Mouse (Mus musculus): ENCODE data around the gene Olfr1438-ps1. TPM values are rescaled to one million over a fixed set of nuclear protein-coding genes. Genes with fewer than 3 reads are reported as not detected.
"Not testable (repeated sequence)": the region's sequence is repeated elsewhere in the genome, so short reads cannot be mapped to it uniquely, and the experiment has no call there.

Olfr1438-ps1 gene
- not detected in 2 replicates for polyA plus RNA-seq (2016; fragmentation: Nextera tagmentation; extraction: Ambion mirVana)

- no peak within 1 kb of the TSS for H3K27ac ChIP-seq
- no peaks in the 10 kb centered on the region for H3K4me1 ChIP-seq
- no peak within 1 kb of the TSS for H3K4me2 ChIP-seq (replicated peaks)
- no peak within 1 kb of the TSS for H3K9ac ChIP-seq
- no peak within 1 kb of the TSS for H3K4me3 ChIP-seq
- 88% methylated on average over 3 of the region's 3 CpGs for WGBS
- H3K9me3 ChIP-seq (replicated peaks): no peaks in the 10 kb centered on the region
- H3K36me3 ChIP-seq: no peaks in the 10 kb centered on the region
- H3K27me3 ChIP-seq: no peaks in the 10 kb centered on the region
- no peak for ATAC-seq (ENCODE audit: low FRiP score)
Observed at GRCm38 (mm10) chr19:12335810-12336209, at the start of gene Olfr1438-ps1. Gene Olfr1438-ps1 (minus strand): TSS chr19:12335910.

GRCm38 (mm10) chr19:12374465-12375025, 38.8 kb upstream of the Olfr1438-ps1 start:
- 80% methylated on average over 2 of the region's 2 CpGs for WGBS
- H3K27ac ChIP-seq: no peak overlapping the region
- H3K4me1 ChIP-seq: no peaks in the 10 kb centered on the region
- H3K9ac ChIP-seq: no peak overlapping the region
- no peaks in the 10 kb centered on the region for H3K27me3 ChIP-seq
- no peak for ATAC-seq (ENCODE audit: low FRiP score)
- no peak overlapping the region for H3K4me3 ChIP-seq
- no peaks in the 10 kb centered on the region for H3K36me3 ChIP-seq
- no peaks in the 10 kb centered on the region for H3K9me3 ChIP-seq (replicated peaks)
- H3K4me2 ChIP-seq (replicated peaks): no peak overlapping the region

GRCm38 (mm10) chr19:12373004-12373403, 37.3 kb upstream of the Olfr1438-ps1 start:
- Histone ChIP-seq H3K9ac (no peak overlapping the region), H3K36me3 (no peaks in the 10 kb centered on the region), H3K4me1 (no peaks in the 10 kb centered on the region), H3K27ac (no peak overlapping the region), H3K9me3 (replicated peaks) (no peaks in the 10 kb centered on the region), H3K27me3 (no peaks in the 10 kb centered on the region), H3K4me2 (replicated peaks) (no peak overlapping the region), H3K4me3 (no peak overlapping the region)
- no peak for ATAC-seq (ENCODE audit: low FRiP score)
- 81% methylated on average over 3 of the region's 3 CpGs for WGBS

- no peaks in the 10 kb centered on the region for H3K27me3 ChIP-seq
- WGBS: 82% methylated on average over 2 of the region's 2 CpGs
- H3K9ac ChIP-seq: no peak within 1 kb of the TSS
- no peak for ATAC-seq (ENCODE audit: low FRiP score)
- H3K4me1 ChIP-seq: no peaks in the 10 kb centered on the region
- no peak within 1 kb of the TSS for H3K4me2 ChIP-seq (replicated peaks)
- no peak within 1 kb of the TSS for H3K4me3 ChIP-seq
- no peaks in the 10 kb centered on the region for H3K9me3 ChIP-seq (replicated peaks)
- H3K36me3 ChIP-seq: no peaks in the 10 kb centered on the region
- H3K27ac ChIP-seq: no peak within 1 kb of the TSS
Observed at GRCm38 (mm10) chr19:12325001-12325400, 10.7 kb downstream of the Olfr1438-ps1 start, which contains the start of gene Olfr1437. Gene Olfr1437 (minus strand): TSS chr19:12325101.

GRCm38 (mm10) chr19:12299030-12299429, 36.7 kb downstream of the Olfr1438-ps1 start, which contains the start of gene Olfr1436:
Gene Olfr1436 (minus strand): TSS chr19:12299130.
- not testable (repeated sequence) for H3K9me3 ChIP-seq (replicated peaks); H3K4me1 ChIP-seq; H3K27ac ChIP-seq; H3K4me2 ChIP-seq (replicated peaks); ATAC-seq (ENCODE audit: low FRiP score); H3K9ac ChIP-seq; H3K36me3 ChIP-seq; H3K4me3 ChIP-seq; H3K27me3 ChIP-seq
- 91% methylated on average over 1 of the region's 1 CpGs for WGBS

GRCm38 (mm10) chr19:12292979-12293378, 42.7 kb downstream of the Olfr1438-ps1 start:
- no peak overlapping the region for H3K9ac ChIP-seq
- no peak overlapping the region for H3K4me2 ChIP-seq (replicated peaks)
- H3K27ac ChIP-seq: no peak overlapping the region
- H3K4me1 ChIP-seq: no peaks in the 10 kb centered on the region
- no peak overlapping the region for H3K4me3 ChIP-seq
- no peaks in the 10 kb centered on the region for H3K36me3 ChIP-seq
- ATAC-seq (ENCODE audit: low FRiP score): no peak
- H3K9me3 ChIP-seq (replicated peaks): no peaks in the 10 kb centered on the region
- no peaks in the 10 kb centered on the region for H3K27me3 ChIP-seq

GRCm38 (mm10) chr19:12279554-12279953, 56.2 kb downstream of the Olfr1438-ps1 start, which contains the start of gene Olfr1434:
Gene Olfr1434 (plus strand): TSS chr19:12279854.
- H3K9me3 ChIP-seq (replicated peaks): no peaks in the 10 kb centered on the region
- no peak within 1 kb of the TSS for H3K4me2 ChIP-seq (replicated peaks)
- no peak for ATAC-seq (ENCODE audit: low FRiP score)
- H3K36me3 ChIP-seq: no peaks in the 10 kb centered on the region
- 72% methylated on average over 2 of the region's 2 CpGs for WGBS
- no peaks in the 10 kb centered on the region for H3K27me3 ChIP-seq
- H3K4me1 ChIP-seq: no peaks in the 10 kb centered on the region
- H3K9ac ChIP-seq: no peak within 1 kb of the TSS
- H3K4me3 ChIP-seq: no peak within 1 kb of the TSS
- H3K27ac ChIP-seq: no peak within 1 kb of the TSS

Other genes starting within 250 kb of the Olfr1438-ps1 start
- gene Olfr1426, start 243.9 kb downstream of the Olfr1438-ps1 start, polyA plus RNA-seq (2016; fragmentation: Nextera tagmentation; extraction: Ambion mirVana): not detected in 2 replicates
- not detected in 2 replicates for gene Olfr1427, start 232.6 kb downstream of the Olfr1438-ps1 start, polyA plus RNA-seq (2016; fragmentation: Nextera tagmentation; extraction: Ambion mirVana)
- gene Olfr1428, start 220.0 kb downstream of the Olfr1438-ps1 start, polyA plus RNA-seq (2016; fragmentation: Nextera tagmentation; extraction: Ambion mirVana): not detected in 2 replicates
- gene Olfr76, start 212.7 kb downstream of the Olfr1438-ps1 start, polyA plus RNA-seq (2016; fragmentation: Nextera tagmentation; extraction: Ambion mirVana): not detected in 2 replicates
- gene Olfr1555-ps1, start 165.8 kb downstream of the Olfr1438-ps1 start, polyA plus RNA-seq (2016; fragmentation: Nextera tagmentation; extraction: Ambion mirVana): not detected in 2 replicates
- gene Olfr1431, start 135.3 kb downstream of the Olfr1438-ps1 start, polyA plus RNA-seq (2016; fragmentation: Nextera tagmentation; extraction: Ambion mirVana): not detected in 2 replicates
- gene Olfr1432, start 103.3 kb downstream of the Olfr1438-ps1 start, polyA plus RNA-seq (2016; fragmentation: Nextera tagmentation; extraction: Ambion mirVana): not detected in 2 replicates
- not detected in 2 replicates for gene Olfr262, start 94.3 kb downstream of the Olfr1438-ps1 start, polyA plus RNA-seq (2016; fragmentation: Nextera tagmentation; extraction: Ambion mirVana)
- gene Olfr235, start 74.9 kb downstream of the Olfr1438-ps1 start, polyA plus RNA-seq (2016; fragmentation: Nextera tagmentation; extraction: Ambion mirVana): not detected in 2 replicates
- not detected in 2 replicates for gene Olfr1434, start 56.1 kb downstream of the Olfr1438-ps1 start, polyA plus RNA-seq (2016; fragmentation: Nextera tagmentation; extraction: Ambion mirVana)
- gene Olfr1436, start 36.8 kb downstream of the Olfr1438-ps1 start, polyA plus RNA-seq (2016; fragmentation: Nextera tagmentation; extraction: Ambion mirVana): not detected in 2 replicates
- gene Olfr1437, start 10.8 kb downstream of the Olfr1438-ps1 start, polyA plus RNA-seq (2016; fragmentation: Nextera tagmentation; extraction: Ambion mirVana): not detected in 2 replicates
- gene Olfr1440, start 51.4 kb upstream of the Olfr1438-ps1 start, polyA plus RNA-seq (2016; fragmentation: Nextera tagmentation; extraction: Ambion mirVana): not detected in 2 replicates
- not detected in 2 replicates for gene Olfr1441, start 81.5 kb upstream of the Olfr1438-ps1 start, polyA plus RNA-seq (2016; fragmentation: Nextera tagmentation; extraction: Ambion mirVana)
- not detected in 2 replicates for gene Pfpl, start 92.0 kb upstream of the Olfr1438-ps1 start, polyA plus RNA-seq (2016; fragmentation: Nextera tagmentation; extraction: Ambion mirVana)
- 0.70 and 0.75 TPM in 2 replicates for gene Mpeg1, start 124.9 kb upstream of the Olfr1438-ps1 start, polyA plus RNA-seq (2016; fragmentation: Nextera tagmentation; extraction: Ambion mirVana)
- 56.7 and 58.6 TPM in 2 replicates for gene Dtx4, start 165.5 kb upstream of the Olfr1438-ps1 start, polyA plus RNA-seq (2016; fragmentation: Nextera tagmentation; extraction: Ambion mirVana)
- 15.6 and 17.2 TPM in 2 replicates for gene Fam111a, start 209.8 kb upstream of the Olfr1438-ps1 start, polyA plus RNA-seq (2016; fragmentation: Nextera tagmentation; extraction: Ambion mirVana)